ENCODE assay signal across 7 mouse cellular contexts in the genomic region with DNA sequence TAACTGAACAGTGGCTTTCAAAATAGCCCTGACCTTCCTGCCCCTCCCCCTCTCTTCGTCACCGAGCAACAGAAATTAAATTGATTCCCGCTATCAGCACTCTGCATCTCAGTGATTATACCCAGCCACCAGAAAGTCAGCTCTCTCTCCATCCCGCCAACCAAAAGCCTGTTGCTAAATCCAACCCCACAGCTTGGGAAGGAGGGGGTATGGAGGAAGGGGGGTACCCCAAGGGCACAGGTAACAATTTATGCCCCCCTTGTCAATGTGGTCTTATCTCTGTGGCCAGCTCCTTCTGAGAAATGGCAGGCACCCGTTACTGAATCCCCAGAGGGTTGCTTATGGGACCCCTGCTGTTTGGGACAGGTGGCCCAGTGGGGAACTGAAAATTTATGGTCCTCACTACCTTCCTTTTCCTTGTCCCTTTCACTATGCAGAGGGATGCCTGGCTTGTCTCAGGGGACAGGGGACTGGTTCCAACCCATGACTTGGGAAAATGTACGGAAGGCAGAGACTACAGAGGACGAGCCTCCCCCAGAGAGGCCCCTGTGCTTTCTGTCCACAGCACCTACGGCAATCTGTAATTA.
DNase-seq lines count a peak whose midpoint lies in the region; ATAC-seq and TF ChIP-seq lines count a peak whose summit lies in the region.

No protein-coding gene starts in this region.

- H3K27ac ChIP-seq in lung, embryonic 14.5 days (ENCODE audit: low read depth), result peak overlapping the region; percentile 81
- H3K27ac ChIP-seq in embryonic facial prominence, embryonic 15.5 days (replicated peaks), result peak overlapping the region; percentile 58; the same call in 1 of the 2 replicates
- H3K27ac ChIP-seq in limb, embryonic 10.5 days, result peak overlapping the region; percentile 85
- H3K27ac ChIP-seq in stomach, embryonic 15.5 days, result peak overlapping the region; percentile 58; the same call in 1 of the 2 replicates

- no peaks in the 10 kb centered on the region for H3K9me3 ChIP-seq in lung, embryonic 14.5 days (ENCODE audit: low read depth, low read length)
- no peaks in the 10 kb centered on the region for H3K9me3 ChIP-seq in embryonic facial prominence, embryonic 15.5 days (replicated peaks)
- no peaks in the 10 kb centered on the region for H3K9me3 ChIP-seq in limb, embryonic 10.5 days (replicated peaks)
- H3K9me3 ChIP-seq in stomach, embryonic 15.5 days, result no peaks in the 10 kb centered on the region

- no peak for ATAC-seq in lung, embryonic 14.5 days (ENCODE audit: insufficient read depth)
- ATAC-seq in embryonic facial prominence, embryonic 15.5 days (ENCODE audit: insufficient number of reproducible peaks, low FRiP score, low TSS enrichment, low read depth), result no peak
- ATAC-seq in stomach, embryonic 15.5 days (ENCODE audit: insufficient read depth, low FRiP score, low read depth), result no peak
- ATAC-seq in erythroblast, adult 5-6 weeks (replicated peaks; ENCODE audit: low FRiP score, poor library complexity, severe bottlenecking), result no peak

- DNase-seq in lung, embryonic 14.5 days, result no peak
- no peak for DNase-seq in lung, postnatal 25 days (ENCODE audit: low spot score)
- DNase-seq in limb, embryonic 10.5 days (ENCODE audit: low spot score), result no peak
- no peak for DNase-seq in left cerebral cortex, adult 8-10 months (ENCODE audit: low spot score in 2 of 2)

- no peak overlapping the region for H3K4me3 ChIP-seq in lung, embryonic 14.5 days (ENCODE audit: low read depth, low read length)
- no peak overlapping the region for H3K4me3 ChIP-seq in embryonic facial prominence, embryonic 15.5 days (replicated peaks)
- peak overlapping the region; percentile 29; the same call in 1 of the 2 replicates for H3K4me3 ChIP-seq in limb, embryonic 10.5 days
- H3K4me3 ChIP-seq in stomach, embryonic 15.5 days (replicated peaks), result no peak overlapping the region

- H3K36me3 ChIP-seq in lung, embryonic 14.5 days (ENCODE audit: insufficient read depth), result no peaks in the 10 kb centered on the region
- no peaks in the 10 kb centered on the region for H3K36me3 ChIP-seq in embryonic facial prominence, embryonic 15.5 days
- no peaks in the 10 kb centered on the region for H3K36me3 ChIP-seq in limb, embryonic 10.5 days
- H3K36me3 ChIP-seq in stomach, embryonic 15.5 days, result no peaks in the 10 kb centered on the region

- 0 out of 2 replicates have a peak overlapping the region, but pooled peaks have one; percentile 10 for H3K9ac ChIP-seq in lung, embryonic 14.5 days
- H3K9ac ChIP-seq in embryonic facial prominence, embryonic 15.5 days, result no peak overlapping the region
- no peak overlapping the region for H3K9ac ChIP-seq in stomach, embryonic 15.5 days

- no peak overlapping the region for H3K4me2 ChIP-seq in lung, embryonic 14.5 days
- H3K4me2 ChIP-seq in embryonic facial prominence, embryonic 15.5 days (replicated peaks), result no peak overlapping the region
- no peak overlapping the region for H3K4me2 ChIP-seq in stomach, embryonic 15.5 days

- H3K4me1 ChIP-seq in lung, embryonic 14.5 days (ENCODE audit: insufficient read depth), result peaks cover 53% of the 10 kb centered on the region
- peaks cover 85% of the 10 kb centered on the region for H3K4me1 ChIP-seq in embryonic facial prominence, embryonic 15.5 days
- peaks cover 98% of the 10 kb centered on the region for H3K4me1 ChIP-seq in limb, embryonic 10.5 days
- H3K4me1 ChIP-seq in stomach, embryonic 15.5 days, result peaks cover 74% of the 10 kb centered on the region

- TF ChIP-seq CTCF in lung, embryonic 14.5 days (IDR thresholded peaks at IDR 0.05; ENCODE audit: low read depth), result no peak

- no peaks in the 10 kb centered on the region for H3K27me3 ChIP-seq in lung, embryonic 14.5 days (ENCODE audit: insufficient read depth, low read length)
- no peaks in the 10 kb centered on the region for H3K27me3 ChIP-seq in embryonic facial prominence, embryonic 15.5 days
- no peaks in the 10 kb centered on the region for H3K27me3 ChIP-seq in limb, embryonic 10.5 days (ENCODE audit: low read depth, poor library complexity, severe bottlenecking)
- H3K27me3 ChIP-seq in stomach, embryonic 15.5 days (replicated peaks), result no peaks in the 10 kb centered on the region

- 55% methylated on average over 8 of the region's 8 CpGs for WGBS in lung, embryonic 14.5 days
- 55% methylated on average over 8 of the region's 8 CpGs for WGBS in embryonic facial prominence, embryonic 15.5 days
- WGBS in limb, embryonic 10.5 days, result 24% methylated on average over 8 of the region's 8 CpGs
- WGBS in stomach, embryonic 15.5 days, result 56% methylated on average over 8 of the region's 8 CpGs
